Mouse (Mus musculus) stomach, embryonic 16.5 days (tissue): Measurements from ENCODE around the gene Mybpc3. TPM values are rescaled to one million over a fixed set of nuclear protein-coding genes. Genes with fewer than 3 reads are reported as not detected.
A peak's percentile ranks its signal among the peaks of the same experiment; 100 is the strongest.
"Not testable (repeated sequence)": the region's sequence is repeated elsewhere in the genome, so short reads cannot be mapped to it uniquely, and the experiment has no call there.

Source experiments
- ATAC-seq: fragments of 200-750 bp; cut with Nextera tagmentation; 2 replicates; pipeline ENCODE4 v1.8.0; 2017; ENCODE audit warnings: moderate number of reproducible peaks, moderate TSS enrichment; ENCODE audit not compliant: insufficient read depth, low FRiP score
- H3K27ac ChIP-seq: fragments of 300-500 bp; sonication (generic); 2 replicates; pipeline ENCODE4 v1.5.1; 2014; ENCODE audit warnings: low read length
- H3K27me3 ChIP-seq: fragments of 300-500 bp; sonication (generic); 2 replicates; pipeline ENCODE4 v1.6.1; 2014; ENCODE audit warnings: low read length, control low read depth, mixed read lengths; ENCODE audit not compliant: control insufficient read depth, insufficient read depth
- H3K36me3 ChIP-seq: fragments of 300-500 bp; sonication (generic); 2 replicates; pipeline ENCODE4 v1.6.1; 2014; ENCODE audit warnings: low read length; ENCODE audit not compliant: control insufficient read depth, insufficient read depth
- H3K4me1 ChIP-seq: fragments of 300-500 bp; sonication (generic); 2 replicates; pipeline ENCODE4 v1.6.1; 2014; ENCODE audit warnings: low read length, control low read depth, mixed read lengths; ENCODE audit not compliant: control insufficient read depth, insufficient read depth
- H3K4me2 ChIP-seq: fragments of 300-500 bp; sonication (generic); 2 replicates; pipeline ENCODE4 v1.6.1; 2014; ENCODE audit warnings: low read depth, low read length, mixed read lengths
- H3K4me3 ChIP-seq: fragments of 300-500 bp; sonication (generic); replicated peaks from 2 replicates; pipeline ENCODE4 v1.5.1; 2014; ENCODE audit warnings: mild to moderate bottlenecking, low read length
- H3K9ac ChIP-seq: fragments of 300-500 bp; sonication (generic); 2 replicates; pipeline ENCODE4 v1.6.1; 2014; ENCODE audit warnings: low read length
- H3K9me3 ChIP-seq: fragments of 300-500 bp; sonication (generic); replicated peaks from 2 replicates; pipeline ENCODE4 v1.6.1; 2016; ENCODE audit warnings: low read length, control low read depth; ENCODE audit not compliant: control insufficient read depth
- WGBS: fragments of 180-500 bp; shearing (Covaris S2); extraction: QIAGEN DNeasy Blood & Tissue Kit; methylation state at CpG from one replicate; pipeline ENCODE4 v1.1.7; 2014; 5-methylcytosine and 5-hydroxymethylcytosine counted together
- polyA plus RNA-seq: library from polyadenylated mRNA; unstranded; fragments of >200 nt; fragmentation: Nextera tagmentation; extraction: Ambion mirVana; gene quantifications from 2 replicates; pipeline ENCODE4 v1.2.1, GENCODE M21; 2015

Mybpc3 gene
- polyA plus RNA-seq, 1 experiment from 2014 or later: 0.54 TPM

- Histone ChIP-seq H3K36me3 (no peaks in the 10 kb centered on the region), H3K4me2 (0 out of 2 replicates have a peak overlapping the region, but pooled peaks have one; percentile 2), H3K4me3 (no peak overlapping the region), H3K27ac (no peak overlapping the region), H3K9ac (peak overlapping the region; percentile 48), H3K4me1 (no peaks in the 10 kb centered on the region), H3K9me3 (no peaks in the 10 kb centered on the region), H3K27me3 (no peaks in the 10 kb centered on the region)
- WGBS: 7% methylated on average over 7 of the region's 7 CpGs
- peak; percentile 88 for ATAC-seq
Observed at GRCm38 (mm10) chr2:91101124-91101740, 16.7 kb upstream of the Mybpc3 start.

- H3K9me3 ChIP-seq: no peaks in the 10 kb centered on the region
- no peaks in the 10 kb centered on the region for H3K36me3 ChIP-seq
- no peak overlapping the region for H3K27ac ChIP-seq
- no peaks in the 10 kb centered on the region for H3K27me3 ChIP-seq
- 79% methylated on average over 3 of the region's 3 CpGs for WGBS
- H3K9ac ChIP-seq: no peak overlapping the region
- H3K4me1 ChIP-seq: no peaks in the 10 kb centered on the region
- H3K4me2 ChIP-seq: no peak overlapping the region
- no peak for ATAC-seq
- no peak overlapping the region for H3K4me3 ChIP-seq
Observed at GRCm38 (mm10) chr2:91108156-91108555, 9.8 kb upstream of the Mybpc3 start.

- ATAC-seq: no peak
- WGBS: 83% methylated on average over 5 of the region's 5 CpGs
- Histone ChIP-seq H3K27me3 (no peaks in the 10 kb centered on the region), H3K4me3 (no peak overlapping the region), H3K4me1 (no peaks in the 10 kb centered on the region), H3K36me3 (no peaks in the 10 kb centered on the region), H3K27ac (no peak overlapping the region), H3K9me3 (no peaks in the 10 kb centered on the region), H3K4me2 (no peak overlapping the region), H3K9ac (no peak overlapping the region)
Observed at GRCm38 (mm10) chr2:91109241-91109640, 8.7 kb upstream of the Mybpc3 start.

- H3K4me2 ChIP-seq: no peak overlapping the region
- H3K9me3 ChIP-seq: no peaks in the 10 kb centered on the region
- H3K9ac ChIP-seq: no peak overlapping the region
- no peak overlapping the region for H3K27ac ChIP-seq
- WGBS: 84% methylated on average over 5 of the region's 5 CpGs
- no peaks in the 10 kb centered on the region for H3K36me3 ChIP-seq
- no peaks in the 10 kb centered on the region for H3K4me1 ChIP-seq
- H3K4me3 ChIP-seq: no peak overlapping the region
- no peaks in the 10 kb centered on the region for H3K27me3 ChIP-seq
- no peak for ATAC-seq
Observed at GRCm38 (mm10) chr2:91109807-91110385, 8.0 kb upstream of the Mybpc3 start.

- H3K4me2 ChIP-seq: no peak overlapping the region
- WGBS: 74% methylated on average over 6 of the region's 6 CpGs
- H3K36me3 ChIP-seq: no peaks in the 10 kb centered on the region
Observed at GRCm38 (mm10) chr2:91110429-91110828, 7.5 kb upstream of the Mybpc3 start.

GRCm38 (mm10) chr2:91111832-91112231, 6.1 kb upstream of the Mybpc3 start:
- not testable (repeated sequence) for ATAC-seq, H3K4me3 ChIP-seq, H3K9me3 ChIP-seq, H3K4me2 ChIP-seq, H3K27me3 ChIP-seq, H3K27ac ChIP-seq, H3K36me3 ChIP-seq, H3K9ac ChIP-seq, H3K4me1 ChIP-seq
- WGBS: 85% methylated on average over 3 of the region's 3 CpGs

More at GRCm38 (mm10) chr2:91110429-91110828, 7.5 kb upstream of the Mybpc3 start:
- Histone ChIP-seq H3K27ac (no peak overlapping the region), H3K9ac (no peak overlapping the region), H3K27me3 (no peaks in the 10 kb centered on the region), H3K4me3 (no peak overlapping the region), H3K4me1 (no peaks in the 10 kb centered on the region), H3K9me3 (no peaks in the 10 kb centered on the region)
- no peak for ATAC-seq

- Histone ChIP-seq H3K27me3 (no peaks in the 10 kb centered on the region), H3K27ac (no peak overlapping the region), H3K9ac (no peak overlapping the region), H3K9me3 (no peaks in the 10 kb centered on the region), H3K4me2 (no peak overlapping the region), H3K4me3 (no peak overlapping the region), H3K4me1 (no peaks in the 10 kb centered on the region), H3K36me3 (no peaks in the 10 kb centered on the region)
- ATAC-seq: no peak
- WGBS: 51% methylated on average over 4 of the region's 4 CpGs
Observed at GRCm38 (mm10) chr2:91112491-91112890, 5.5 kb upstream of the Mybpc3 start.

- Histone ChIP-seq H3K36me3 (no peaks in the 10 kb centered on the region), H3K4me3 (no peak overlapping the region), H3K27ac (no peak overlapping the region), H3K4me1 (no peaks in the 10 kb centered on the region), H3K9ac (no peak overlapping the region), H3K9me3 (no peaks in the 10 kb centered on the region), H3K4me2 (no peak overlapping the region), H3K27me3 (no peaks in the 10 kb centered on the region)
- ATAC-seq: no peak
- WGBS: 74% methylated on average over 10 of the region's 10 CpGs
Observed at GRCm38 (mm10) chr2:91113334-91113733, 4.6 kb upstream of the Mybpc3 start.

- no peak for ATAC-seq
- 69% methylated on average over 6 of the region's 6 CpGs for WGBS
- no peak overlapping the region for H3K27ac ChIP-seq
Observed at GRCm38 (mm10) chr2:91113852-91114251, 4.1 kb upstream of the Mybpc3 start.

More at GRCm38 (mm10) chr2:91113852-91114251, 4.1 kb upstream of the Mybpc3 start:
- Histone ChIP-seq H3K36me3 (no peaks in the 10 kb centered on the region), H3K4me1 (no peaks in the 10 kb centered on the region), H3K4me2 (no peak overlapping the region), H3K4me3 (no peak overlapping the region), H3K9ac (no peak overlapping the region), H3K27me3 (no peaks in the 10 kb centered on the region), H3K9me3 (no peaks in the 10 kb centered on the region)
